Mouse (Mus musculus): ENCODE data around the gene Syngr3. TPM values are rescaled to one million over a fixed set of nuclear protein-coding genes. Genes with fewer than 3 reads are reported as not detected.
"Not testable (repeated sequence)": the region's sequence is repeated elsewhere in the genome, so short reads cannot be mapped to it uniquely, and the experiment has no call there.

Gene Syngr3
- total RNA-seq, 2 experiments from 2014 or later = 0.14 to 0.27 TPM

GRCm38 (mm10) chr17:24676187-24676586 is 13.6 kb downstream of the Syngr3 start:
- peak; percentile 87 for DNase-seq

- DNase-seq = no peak
Measured at GRCm38 (mm10) chr17:24674277-24674676, 15.5 kb downstream of the Syngr3 start.

- DNase-seq = peak; percentile 56
Measured at GRCm38 (mm10) chr17:24672141-24672540, 17.6 kb downstream of the Syngr3 start.

GRCm38 (mm10) chr17:24671346-24671745 is 18.4 kb downstream of the Syngr3 start:
- DNase-seq = no peak

GRCm38 (mm10) chr17:24670246-24670844 is 19.4 kb downstream of the Syngr3 start:
- no peak for DNase-seq

DNA sequence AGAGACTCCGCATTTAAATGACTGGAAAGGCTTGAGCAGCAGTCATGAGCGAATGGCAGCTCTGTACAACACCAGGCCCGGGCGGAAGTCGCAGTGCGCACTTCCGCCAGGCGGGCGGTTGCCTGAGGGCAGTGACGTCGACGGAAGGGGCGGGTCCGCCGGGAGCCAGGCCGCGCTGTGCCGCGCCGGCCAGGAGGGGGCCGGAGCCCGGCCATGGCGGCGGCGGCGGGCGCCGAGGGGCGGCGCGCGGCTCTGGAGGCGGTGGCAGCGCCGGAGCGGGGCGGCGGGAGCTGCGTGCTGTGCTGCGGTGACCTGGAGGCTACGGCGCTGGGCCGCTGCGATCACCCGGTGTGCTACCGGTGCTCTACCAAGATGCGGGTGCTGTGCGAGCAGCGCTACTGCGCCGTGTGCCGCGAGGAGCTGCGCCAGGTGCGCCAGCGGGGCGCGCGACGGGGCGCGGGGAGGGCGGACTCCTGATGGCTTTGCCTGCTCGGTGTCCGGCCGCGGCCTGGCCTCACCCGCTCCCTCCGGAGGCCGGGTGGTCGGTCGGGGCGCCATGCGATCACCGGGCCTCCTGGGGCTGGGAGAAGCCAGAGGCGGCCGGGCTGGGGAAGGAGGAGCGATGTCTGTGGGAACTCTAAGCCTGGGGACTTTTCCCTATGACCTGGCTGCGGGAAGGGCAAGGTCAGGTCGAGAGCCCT is 20.1 kb downstream of the Syngr3 start, which contains the start of gene Zfp598:
Gene Zfp598 (plus strand): TSS at position 143 of the 701 bp plus-strand sequence.
- DNase-seq = peak; percentile 97

GRCm38 (mm10) chr17:24669214-24669544 is 20.6 kb downstream of the Syngr3 start:
- DNase-seq = not testable (repeated sequence)

DNA sequence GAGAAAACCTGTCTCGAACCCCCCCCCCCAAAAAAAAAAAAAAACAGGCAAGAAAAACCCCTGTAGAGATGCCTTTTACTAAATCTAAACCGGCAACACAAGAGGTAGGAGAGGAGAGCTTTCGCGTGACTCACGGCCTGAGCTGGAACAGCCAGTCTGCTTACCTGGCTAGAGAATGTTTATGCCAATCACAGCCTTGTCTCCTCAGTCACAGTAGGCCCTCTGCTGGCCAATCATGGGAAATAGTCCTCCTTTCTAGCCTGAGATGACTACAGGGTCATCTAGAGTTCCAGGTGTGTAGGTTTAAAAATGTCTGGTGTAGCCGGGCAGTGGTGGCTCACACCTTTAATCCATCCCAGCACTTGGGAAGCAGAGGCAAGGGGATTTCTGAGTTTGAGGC is 22.3 kb downstream of the Syngr3 start:
- DNase-seq = peak; percentile 67

DNA sequence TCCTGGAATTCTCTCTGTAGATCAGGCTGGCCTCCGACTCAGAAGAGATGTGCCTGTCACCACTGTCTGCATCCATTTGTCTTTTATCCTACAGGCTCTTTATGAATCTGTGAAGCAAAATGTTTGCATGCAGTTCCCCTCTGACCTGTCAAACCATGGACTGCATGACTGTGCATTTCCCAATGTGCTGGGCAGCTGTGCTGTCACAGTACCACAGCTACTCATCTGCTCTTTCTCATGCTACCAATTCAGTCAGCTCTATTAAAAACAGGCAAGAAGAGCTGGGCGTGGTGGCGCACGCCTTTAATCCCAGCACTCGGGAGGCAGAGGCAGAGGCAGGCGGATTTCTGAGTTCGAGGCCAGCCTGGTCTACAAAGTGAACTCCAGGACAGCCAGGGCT is 22.7 kb downstream of the Syngr3 start:
- DNase-seq = not testable (repeated sequence)

DNA sequence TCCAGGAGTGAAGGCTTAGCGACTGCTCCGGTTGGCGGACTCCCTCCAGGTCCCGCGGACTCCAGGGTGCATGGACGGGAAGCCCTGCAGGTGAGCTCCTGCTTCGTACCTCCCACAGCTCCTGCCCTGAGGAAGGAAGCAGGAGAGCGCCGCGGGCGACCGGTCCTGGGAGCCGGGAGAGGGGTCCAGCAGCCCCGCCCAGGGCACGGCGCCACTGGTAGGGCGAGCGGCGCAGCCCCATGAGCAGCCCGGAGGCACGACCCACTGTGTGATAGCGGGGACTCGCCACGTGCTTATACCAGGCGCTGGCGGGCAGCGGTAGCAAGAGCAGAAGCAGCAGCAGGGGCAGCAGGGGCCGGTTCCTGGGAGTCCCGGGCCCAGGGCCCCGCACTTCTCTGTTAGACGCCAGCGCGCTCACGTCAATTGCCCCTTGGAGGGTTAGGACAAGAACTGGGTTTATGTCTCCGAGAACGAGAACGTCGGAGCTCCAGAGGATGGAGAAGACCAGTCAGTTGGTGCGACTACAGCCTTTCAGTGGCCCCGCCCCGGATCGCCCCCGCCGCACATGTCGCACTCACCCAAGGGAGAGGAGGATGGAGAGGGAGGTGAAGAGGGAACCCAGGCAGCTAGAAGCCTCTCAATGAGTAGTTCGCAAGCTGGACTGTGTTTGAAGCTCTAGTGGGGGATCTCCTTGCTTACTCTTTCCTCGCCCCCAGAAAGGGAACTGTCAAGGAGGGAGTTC is 31.6 kb downstream of the Syngr3 start, which contains the start of gene Npw:
Gene Npw (minus strand): TSS at position 441 of the 742 bp plus-strand sequence.
- DNase-seq = peak; percentile 43

DNA sequence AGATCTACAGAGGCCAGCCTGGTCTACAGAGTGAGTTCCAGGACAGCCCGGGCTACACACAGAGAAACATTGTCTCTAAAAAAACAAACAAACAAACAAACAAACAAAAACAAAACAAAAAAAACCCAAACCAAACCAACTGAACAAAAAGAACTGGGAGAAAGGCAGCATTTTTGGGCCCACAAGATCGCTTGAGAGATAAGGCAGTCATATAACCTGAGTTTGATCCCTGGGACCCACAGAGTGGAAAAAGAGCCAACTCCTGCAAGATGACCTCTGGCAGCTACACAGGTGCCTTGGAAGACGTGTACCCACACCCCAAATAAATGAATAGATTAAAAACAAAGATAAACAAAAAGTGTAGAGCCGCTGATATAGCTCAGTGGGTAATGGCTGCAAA is 34.8 kb downstream of the Syngr3 start:
- no peak for DNase-seq

DNA sequence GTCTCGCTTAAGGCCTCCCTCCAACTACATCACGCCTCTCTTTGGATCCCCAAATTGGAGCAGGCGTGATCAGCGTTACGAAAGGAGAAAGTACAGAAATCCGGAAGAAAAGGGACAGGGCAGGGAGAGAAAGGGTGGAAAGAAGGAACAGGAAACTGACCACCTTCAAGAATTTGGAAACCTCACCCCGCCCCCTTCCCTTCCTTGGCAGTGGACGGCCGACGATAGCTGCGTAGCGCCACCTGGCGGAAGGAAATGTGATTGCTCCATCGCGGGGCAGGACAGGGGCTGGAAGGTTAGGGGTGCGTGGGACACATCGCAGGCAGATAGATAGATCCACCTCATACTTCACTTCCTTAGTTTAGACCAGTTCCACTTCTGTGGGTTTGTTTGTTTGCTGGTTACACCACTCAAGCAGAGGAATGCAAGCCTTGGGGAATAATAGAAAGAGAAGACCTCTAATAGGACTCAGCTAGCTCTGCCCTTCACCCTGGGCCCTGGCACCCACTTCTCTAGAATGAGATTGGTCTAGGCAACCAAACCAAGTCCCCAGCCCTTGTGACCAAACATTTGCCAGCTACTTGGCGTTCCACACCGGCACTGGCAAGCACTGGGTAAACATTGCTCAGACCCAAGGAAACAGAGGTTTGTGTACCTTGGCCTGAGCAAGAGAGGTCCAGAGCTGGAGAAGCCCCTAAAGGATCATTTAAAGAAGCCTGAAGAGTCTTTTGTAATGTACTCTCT is 35.6 kb downstream of the Syngr3 start:
- DNase-seq = peak; percentile 86

DNA sequence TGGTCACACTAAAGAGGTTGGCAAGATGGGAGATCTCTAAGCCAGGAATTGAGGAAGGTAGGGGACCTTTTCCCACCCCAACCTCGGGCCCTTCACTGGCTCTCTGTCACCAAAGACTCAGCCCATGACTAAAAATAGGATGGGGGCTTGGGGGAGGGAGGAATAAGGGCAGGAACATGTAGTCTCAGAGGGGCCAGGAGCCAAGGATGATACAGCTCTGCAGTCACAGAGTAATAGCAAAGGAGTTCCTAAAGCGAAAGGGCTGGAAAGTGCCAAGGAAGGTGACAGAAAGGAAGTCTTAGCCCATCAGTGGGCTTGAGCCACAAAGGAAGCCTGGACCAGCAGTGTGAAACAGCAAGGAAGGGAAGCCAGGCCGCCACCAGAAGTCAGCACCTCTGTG is 37.9 kb downstream of the Syngr3 start:
- no peak for DNase-seq

DNA sequence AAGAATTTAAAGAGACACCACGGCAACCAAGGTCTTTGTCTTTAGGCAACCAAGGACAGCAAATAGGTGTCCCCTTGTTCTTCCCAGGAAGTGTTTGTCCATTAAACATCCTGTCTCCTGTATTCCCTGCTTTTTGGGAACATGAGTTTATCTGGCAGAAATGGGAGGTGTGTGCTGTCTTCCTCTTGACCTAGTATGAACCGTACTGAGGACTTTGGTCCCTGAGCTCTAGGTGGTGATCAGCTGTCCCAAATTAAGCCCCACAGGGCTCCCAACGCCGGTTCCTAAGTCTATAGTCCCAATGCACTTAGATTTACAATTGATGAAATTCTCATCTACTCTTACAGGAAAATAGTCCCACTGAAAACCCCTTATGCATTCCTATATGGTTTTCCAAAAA is 39.0 kb downstream of the Syngr3 start:
- DNase-seq = no peak

GRCm38 (mm10) chr17:24650070-24650616 is 39.6 kb downstream of the Syngr3 start, which contains the start of gene Slc9a3r2:
Slc9a3r2 (minus strand) TSS chr17:24650327.
- peak; percentile 71 for DNase-seq

DNA sequence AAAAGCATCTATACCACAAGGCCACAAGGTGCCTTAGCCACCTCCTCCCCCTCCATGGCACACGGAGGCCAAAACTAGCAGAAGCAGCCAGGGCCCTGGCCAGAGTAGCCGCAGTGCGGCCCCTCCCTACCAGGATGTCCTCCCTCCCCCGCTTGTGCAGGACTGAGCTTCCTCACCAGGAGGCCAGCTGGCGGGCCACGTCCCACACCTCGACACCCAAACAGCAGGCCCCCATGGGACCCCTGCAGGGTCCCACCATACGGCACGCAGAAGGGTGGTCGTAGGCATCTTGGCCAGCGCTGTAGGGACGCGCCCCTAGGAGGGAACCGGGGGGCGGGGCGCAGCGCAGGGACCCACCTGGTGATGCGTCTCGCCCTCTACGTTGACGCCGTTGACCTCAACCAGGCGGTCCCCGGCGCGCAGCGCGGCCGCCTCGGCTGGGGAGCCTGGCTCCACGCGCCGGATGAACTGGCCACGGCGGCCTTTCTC is 40.1 kb downstream of the Syngr3 start:
- DNase-seq = peak; percentile 65

DNA sequence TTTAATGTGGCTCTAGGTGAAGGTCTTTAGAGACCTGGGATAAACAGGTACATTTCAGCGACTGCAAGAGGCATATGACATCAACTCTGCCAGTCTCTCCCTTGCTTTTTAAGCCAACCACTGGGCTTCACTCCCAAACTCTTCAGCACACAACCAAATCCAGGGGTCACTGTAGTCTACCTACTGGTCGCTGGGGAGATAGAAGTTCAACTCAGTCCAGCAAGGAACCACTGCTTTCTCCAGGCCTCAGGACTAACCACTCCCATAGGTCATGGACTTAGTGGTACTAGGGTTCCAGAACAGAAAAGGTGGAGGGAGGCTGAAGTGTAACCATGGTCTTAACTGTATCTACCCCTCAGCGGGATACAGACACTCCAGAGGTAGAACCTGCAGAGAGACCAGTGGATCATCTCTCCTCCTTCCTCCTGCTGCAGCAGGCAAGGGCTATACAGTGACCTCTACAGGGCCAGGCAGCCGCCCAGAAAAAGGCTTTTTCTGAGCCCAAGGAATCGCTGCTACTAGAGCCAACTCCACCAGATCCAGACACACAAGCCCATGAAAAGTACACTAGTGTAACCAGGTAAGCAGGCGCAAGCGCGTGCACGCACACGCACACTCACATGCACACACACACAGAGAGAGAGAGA is 40.9 kb downstream of the Syngr3 start:
- no peak for DNase-seq

- peak; percentile 30 for DNase-seq
Measured at GRCm38 (mm10) chr17:24647493-24647892, 42.3 kb downstream of the Syngr3 start.

DNA sequence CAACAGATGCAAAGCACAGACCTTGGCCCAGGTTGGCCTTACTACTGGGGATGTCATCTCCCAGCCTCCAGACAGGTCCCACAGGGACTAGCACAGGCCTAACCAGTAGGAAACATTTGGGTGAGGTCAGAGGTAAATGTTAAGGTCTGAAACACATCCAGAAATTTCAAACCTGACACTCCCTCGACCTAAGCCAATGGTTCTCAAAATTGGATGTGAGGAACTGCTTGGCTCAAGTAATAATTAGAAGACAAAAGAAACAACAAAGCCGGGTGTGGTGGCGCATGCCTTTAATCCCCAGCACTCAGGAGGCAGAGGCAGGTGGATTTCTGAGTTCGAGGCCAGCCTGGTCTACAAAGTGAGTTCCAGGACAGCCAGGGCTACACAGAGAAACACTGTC is 43.4 kb downstream of the Syngr3 start:
- no peak for DNase-seq

GRCm38 (mm10) chr17:24645916-24646315 is 43.8 kb downstream of the Syngr3 start:
- DNase-seq = peak; percentile 45

GRCm38 (mm10) chr17:24644875-24645721 is 44.7 kb downstream of the Syngr3 start:
- peak; percentile 69 for DNase-seq

Measured in heart, postnatal 4 days (tissue).